8 mouse cellular contexts compared by ENCODE assay signal in the genomic region with DNA sequence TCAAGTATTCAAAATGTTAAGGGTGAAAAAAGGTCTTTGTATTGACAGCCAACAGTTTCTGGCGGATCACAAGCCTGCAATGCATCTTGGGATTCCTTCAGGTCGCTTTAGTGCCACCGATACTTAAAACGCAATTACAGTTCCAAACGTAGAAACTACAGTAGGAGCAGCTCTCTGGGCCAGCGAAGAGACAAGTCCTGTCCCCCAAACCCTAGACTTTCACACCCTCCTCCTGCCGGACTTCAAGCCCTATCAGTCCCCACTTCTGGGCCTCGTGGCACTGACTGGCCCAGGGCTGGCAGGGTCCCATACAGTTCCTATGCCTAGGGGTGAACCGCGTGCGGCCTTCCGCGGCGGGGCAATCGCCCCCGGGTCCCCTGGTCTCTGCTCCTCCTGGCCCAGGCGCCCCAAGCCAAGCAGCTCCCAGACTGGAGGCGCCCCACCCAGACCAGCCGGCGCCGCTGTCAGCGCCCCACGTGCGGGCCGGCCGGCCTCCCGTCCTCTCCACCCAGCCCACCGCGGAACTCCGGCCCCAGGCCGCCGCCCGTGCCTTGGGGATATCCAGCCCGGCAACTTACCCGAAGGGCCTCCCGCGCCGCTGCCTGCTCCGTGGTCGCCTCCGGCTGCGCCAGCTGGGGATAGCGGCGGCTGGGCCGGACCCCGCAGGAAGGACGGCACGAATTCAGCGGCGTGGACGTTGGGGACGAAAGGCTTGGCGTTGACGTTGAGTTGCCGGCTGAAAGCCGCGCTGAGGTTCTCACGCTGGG. TPM values are rescaled to one million over a fixed set of nuclear protein-coding genes. Genes with fewer than 3 reads are reported as not detected.
DNase-seq lines count a peak whose midpoint lies in the region; ATAC-seq and TF ChIP-seq lines count a peak whose summit lies in the region.

No protein-coding gene starts in this region.

- no peak for TF ChIP-seq CTCF in embryonic fibroblast, embryonic 13.5 days (IDR thresholded peaks at IDR 0.05; ENCODE audit: borderline replicate concordance, insufficient read depth, low read length)
- no peak for TF ChIP-seq CTCF in stomach, postnatal 0 days (IDR thresholded peaks at IDR 0.05; ENCODE audit: low read depth)

- H3K9me3 ChIP-seq in heart, embryonic 10.5 days, result no peaks in the 10 kb centered on the region
- no peaks in the 10 kb centered on the region for H3K9me3 ChIP-seq in kidney, embryonic 15.5 days (replicated peaks)
- H3K9me3 ChIP-seq in liver, embryonic 13.5 days (replicated peaks), result no peaks in the 10 kb centered on the region
- H3K9me3 ChIP-seq in stomach, postnatal 0 days (ENCODE audit: control insufficient read depth, low read length), result no peaks in the 10 kb centered on the region

- peak overlapping the region; percentile 93 for H3K4me3 ChIP-seq in embryonic fibroblast, embryonic 13.5 days (ENCODE audit: insufficient read depth, low read length)
- H3K4me3 ChIP-seq in heart, embryonic 10.5 days, result peak overlapping the region; percentile 94
- peak overlapping the region; percentile 98 for H3K4me3 ChIP-seq in kidney, embryonic 15.5 days (replicated peaks)
- peak overlapping the region; percentile 100 for H3K4me3 ChIP-seq in liver, embryonic 13.5 days (replicated peaks)
- peak overlapping the region; percentile 99 for H3K4me3 ChIP-seq in stomach, postnatal 0 days (ENCODE audit: low read depth, low read length)

- ATAC-seq in kidney, embryonic 15.5 days (replicated peaks; ENCODE audit: low FRiP score), result peak; percentile 34
- ATAC-seq in liver, embryonic 13.5 days (ENCODE audit: low read depth), result peak; percentile 66
- ATAC-seq in stomach, postnatal 0 days (ENCODE audit: low FRiP score, low TSS enrichment), result peak; percentile 68

- no peak for TF ChIP-seq EP300 in stomach, postnatal 0 days (optimal IDR thresholded peaks at IDR 0.05)

- DNase-seq in CD4-positive helper T cell, adult 2 months (ENCODE audit: low read depth, low spot score), result peak; percentile 66
- DNase-seq in adrenal gland, postnatal 4 days (ENCODE audit: low spot score in 2 of 2), result peak; percentile 13 to 48
- DNase-seq in heart, embryonic 10.5 days (ENCODE audit: low spot score), result peak; percentile 85
- DNase-seq in liver, embryonic 13.5 days, result peak; percentile 54
- DNase-seq in neural tube, embryonic 10.5 days (ENCODE audit: extremely low spot score, low spot score), result peak; percentile 70
- DNase-seq in stomach, postnatal 0 days (ENCODE audit: low spot score), result peak; percentile 75

- peak overlapping the region; percentile 79 for H3K27ac ChIP-seq in embryonic fibroblast, embryonic 13.5 days (ENCODE audit: insufficient read depth, low read length)
- peak overlapping the region; percentile 97 for H3K27ac ChIP-seq in heart, embryonic 10.5 days
- peak overlapping the region; percentile 98 for H3K27ac ChIP-seq in kidney, embryonic 15.5 days
- peak overlapping the region; percentile 93 for H3K27ac ChIP-seq in liver, embryonic 13.5 days
- H3K27ac ChIP-seq in stomach, postnatal 0 days (replicated peaks), result peak overlapping the region; percentile 97

- H3K27me3 ChIP-seq in heart, embryonic 10.5 days (ENCODE audit: insufficient read depth, poor library complexity, severe bottlenecking), result no peaks in the 10 kb centered on the region
- H3K27me3 ChIP-seq in kidney, embryonic 15.5 days, result no peaks in the 10 kb centered on the region
- no peaks in the 10 kb centered on the region for H3K27me3 ChIP-seq in liver, embryonic 13.5 days
- no peaks in the 10 kb centered on the region for H3K27me3 ChIP-seq in stomach, postnatal 0 days (ENCODE audit: control insufficient read depth, insufficient read depth, low read length)

- H3K4me1 ChIP-seq in embryonic fibroblast, embryonic 13.5 days (ENCODE audit: control insufficient read depth, insufficient read depth, low read length), result no peaks in the 10 kb centered on the region
- H3K4me1 ChIP-seq in heart, embryonic 10.5 days, result peaks cover 8% of the 10 kb centered on the region
- H3K4me1 ChIP-seq in kidney, embryonic 15.5 days, result peaks cover 23% of the 10 kb centered on the region
- peaks cover 29% of the 10 kb centered on the region for H3K4me1 ChIP-seq in liver, embryonic 13.5 days (replicated peaks)
- no peaks in the 10 kb centered on the region; the same call in 1 of the 2 replicates for H3K4me1 ChIP-seq in stomach, postnatal 0 days (replicated peaks; ENCODE audit: control insufficient read depth, insufficient read depth)

- WGBS in heart, embryonic 10.5 days, result under 1% methylated on average over 57 of the region's 58 CpGs
- WGBS in kidney, embryonic 15.5 days, result under 1% methylated on average over 58 of the region's 58 CpGs
- under 1% methylated on average over 58 of the region's 58 CpGs for WGBS in liver, embryonic 13.5 days (ENCODE audit: insufficient replicate concordance)
- under 1% methylated on average over 55 of the region's 58 CpGs for WGBS in stomach, postnatal 0 days

- peak overlapping the region; percentile 68 for H3K4me2 ChIP-seq in kidney, embryonic 15.5 days
- H3K4me2 ChIP-seq in liver, embryonic 13.5 days, result peak overlapping the region; percentile 93
- peak overlapping the region; percentile 85 for H3K4me2 ChIP-seq in stomach, postnatal 0 days (replicated peaks; ENCODE audit: low read depth)

- no peaks in the 10 kb centered on the region for H3K36me3 ChIP-seq in heart, embryonic 10.5 days
- H3K36me3 ChIP-seq in kidney, embryonic 15.5 days, result peaks cover 8% of the 10 kb centered on the region; the same call in 1 of the 2 replicates
- peaks cover 4% of the 10 kb centered on the region; the same call in 1 of the 2 replicates for H3K36me3 ChIP-seq in liver, embryonic 13.5 days
- H3K36me3 ChIP-seq in stomach, postnatal 0 days (ENCODE audit: control insufficient read depth, insufficient read depth, low read length), result no peaks in the 10 kb centered on the region

- TF ChIP-seq POLR2A in embryonic fibroblast, embryonic 13.5 days (IDR thresholded peaks at IDR 0.05; ENCODE audit: low read depth, low read length), result peak; percentile 59

- peak overlapping the region; percentile 94 for H3K9ac ChIP-seq in kidney, embryonic 15.5 days
- peak overlapping the region; percentile 97 for H3K9ac ChIP-seq in liver, embryonic 13.5 days
- H3K9ac ChIP-seq in stomach, postnatal 0 days (ENCODE audit: low read length), result peak overlapping the region; percentile 95

RNA-seq across cellular contexts. Expression of gene Gspt1, which starts 0.9 kb away (rescaled TPM):
- 100 to 1,000 TPM; 102 to 117 TPM for total RNA-seq in adrenal gland, postnatal 4 days (2021)
- 241 and 246 TPM in 2 replicates for polyA plus RNA-seq in embryonic fibroblast, embryonic 13.5 days (2011; ENCODE audit: insufficient read length, low read depth, missing spikeins)
- polyA plus RNA-seq in heart, embryonic 10.5 days (2016; fragmentation: Nextera tagmentation; extraction: Ambion mirVana), result 64.6 and 97.9 TPM in 2 replicates
- polyA plus RNA-seq in kidney, embryonic 15.5 days (2015; fragmentation: Nextera tagmentation; extraction: Ambion mirVana), result 85.1 and 86.3 TPM in 2 replicates
- polyA plus RNA-seq in liver, embryonic 13.5 days (2015; fragmentation: Nextera tagmentation; extraction: Ambion mirVana), result 61.0 and 67.3 TPM in 2 replicates
- 44.6 and 46.4 TPM in 2 replicates for polyA plus RNA-seq in stomach, postnatal 0 days (2015; fragmentation: Nextera tagmentation; extraction: Ambion mirVana)

RNA-seq across cellular contexts. Expression of gene Rsl1d1, which starts 50.1 kb away (rescaled TPM):
- 10 to 100 TPM; 85.4 to 89.7 TPM for total RNA-seq in adrenal gland, postnatal 4 days (2021)
- 190 and 238 TPM in 2 replicates for polyA plus RNA-seq in embryonic fibroblast, embryonic 13.5 days (2011; ENCODE audit: insufficient read length, low read depth, missing spikeins)
- 178 and 219 TPM in 2 replicates for polyA plus RNA-seq in heart, embryonic 10.5 days (2016; fragmentation: Nextera tagmentation; extraction: Ambion mirVana)
- 189 and 206 TPM in 2 replicates for polyA plus RNA-seq in kidney, embryonic 15.5 days (2015; fragmentation: Nextera tagmentation; extraction: Ambion mirVana)
- polyA plus RNA-seq in liver, embryonic 13.5 days (2015; fragmentation: Nextera tagmentation; extraction: Ambion mirVana), result 161 and 200 TPM in 2 replicates
- 90.4 and 91.7 TPM in 2 replicates for polyA plus RNA-seq in stomach, postnatal 0 days (2015; fragmentation: Nextera tagmentation; extraction: Ambion mirVana)

Comparison
In these comparisons a context has a peak if more than half of its experiments do, and no peak if none do; other contexts are left out.
1. Peak in every context shown above with its lines: DNase-seq, ATAC-seq, H3K4me3 ChIP-seq and H3K27ac ChIP-seq.
2. DNase-seq: peak in every context shown above with its lines; median percentile 85 in heart, embryonic 10.5 days; 75 in stomach, postnatal 0 days; 70 in neural tube, embryonic 10.5 days; 66 in CD4-positive helper T cell, adult 2 months; 54 in liver, embryonic 13.5 days; 30 in adrenal gland, postnatal 4 days.